Mouse (Mus musculus) erythroblast, embryonic 14.5 days (primary cell): Measurements from ENCODE around the gene Npr2.

Experiments used
- GATA1 ChIP-seq: IDR thresholded peaks from 2 replicates; pipeline ENCODE4 v1.6.1; 2012; ENCODE audit warnings: low read length, inconsistent platforms, mixed read lengths
- TAL1 ChIP-seq: IDR thresholded peaks from 3 replicates; pipeline ENCODE4 v1.6.1; 2012; ENCODE audit warnings: low read length, inconsistent platforms, mixed read lengths

GRCm38 (mm10) chr4:43586411-43586810, 45.3 kb upstream of the Npr2 start:
- TF ChIP-seq GATA1 (no peak), TAL1 (no peak)
